10 mouse cellular contexts compared by ENCODE assay signal in the genomic region with DNA sequence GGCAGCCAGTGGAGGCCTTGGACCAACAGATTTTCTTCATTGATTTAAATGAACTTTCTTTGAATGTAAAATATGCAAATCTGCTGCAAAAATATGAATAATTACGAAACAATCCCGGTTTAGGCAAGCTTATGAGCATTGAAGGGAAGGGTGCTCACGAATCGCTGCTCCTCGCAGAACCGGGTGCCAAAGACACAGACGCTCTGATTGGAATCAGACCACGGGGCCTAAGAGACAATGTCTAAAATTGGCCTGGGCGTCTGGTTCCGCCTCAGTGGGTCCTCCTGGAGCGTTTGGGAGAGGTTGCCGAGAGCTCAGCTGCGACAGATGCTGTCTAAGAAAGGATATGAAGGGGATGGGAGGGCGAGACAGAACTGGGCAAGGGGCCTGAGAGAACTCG. TPM values are rescaled to one million over a fixed set of nuclear protein-coding genes. Genes with fewer than 3 reads are reported as not detected.
A peak's percentile ranks its signal among the peaks of the same experiment; 100 is the strongest.
DNase-seq lines count a peak whose midpoint lies in the region; ATAC-seq and TF ChIP-seq lines count a peak whose summit lies in the region.
"Had no signal": no experiment of that assay in that cellular context is flagged by ENCODE, and none has a peak within 500 bp of the region (broad histone marks: within the 10 kb centered on the region; RNA-seq: fewer than 3 reads in every experiment).

No protein-coding gene starts in this region.

- H3K27me3 ChIP-seq in forebrain, embryonic 14.5 days (replicated peaks; ENCODE audit: control insufficient read depth, insufficient read depth, low read length): no peaks in the 10 kb centered on the region
- no peaks in the 10 kb centered on the region for H3K27me3 ChIP-seq in forebrain, embryonic 11.5 days (ENCODE audit: control insufficient read depth, insufficient read depth, low read length)
- no peaks in the 10 kb centered on the region for H3K27me3 ChIP-seq in hindbrain, embryonic 14.5 days (ENCODE audit: control insufficient read depth, insufficient read depth, low read length)
- H3K27me3 ChIP-seq in limb, embryonic 10.5 days (ENCODE audit: low read depth, poor library complexity, severe bottlenecking): no peaks in the 10 kb centered on the region
- H3K27me3 ChIP-seq: kidney, embryonic 15.5 days; liver, embryonic 15.5 days had no signal

- H3K4me3 ChIP-seq in forebrain, embryonic 14.5 days (ENCODE audit: low read depth, low read length): no peak overlapping the region
- no peak overlapping the region for H3K4me3 ChIP-seq in forebrain, embryonic 11.5 days (ENCODE audit: low read depth, low read length)
- H3K4me3 ChIP-seq in cortical plate, adult 2 months (ENCODE audit: insufficient read depth, low read length): no peak overlapping the region
- H3K4me3 ChIP-seq in hindbrain, embryonic 14.5 days (replicated peaks; ENCODE audit: low read length): no peak overlapping the region
- H3K4me3 ChIP-seq in limb, embryonic 10.5 days: no peak overlapping the region
- H3K4me3 ChIP-seq: kidney, embryonic 15.5 days; liver, embryonic 15.5 days had no signal

- TF ChIP-seq POLR2A in cortical plate, adult 2 months (IDR thresholded peaks at IDR 0.05; ENCODE audit: extremely low read depth, insufficient read depth, low read length): no peak

- peak; percentile 32 for DNase-seq in forebrain, embryonic 14.5 days (ENCODE audit: low spot score)
- DNase-seq in forebrain, embryonic 11.5 days (ENCODE audit: low spot score): no peak
- no peak for DNase-seq in hindbrain, embryonic 14.5 days (ENCODE audit: low spot score)
- DNase-seq in left cerebral cortex, postnatal 4 days: peak; percentile 87
- no peak for DNase-seq in thymus, postnatal 36 days
- no peak for DNase-seq in limb, embryonic 10.5 days (ENCODE audit: low spot score)
- DNase-seq in thymus, postnatal 14 days: no peak

- H3K36me3 ChIP-seq in forebrain, embryonic 14.5 days (ENCODE audit: control insufficient read depth, insufficient read depth, low read length): no peaks in the 10 kb centered on the region
- H3K36me3 ChIP-seq in forebrain, embryonic 11.5 days (ENCODE audit: control insufficient read depth, insufficient read depth, low read length): no peaks in the 10 kb centered on the region
- no peaks in the 10 kb centered on the region for H3K36me3 ChIP-seq in hindbrain, embryonic 14.5 days (replicated peaks; ENCODE audit: control insufficient read depth, insufficient read depth)
- H3K36me3 ChIP-seq in limb, embryonic 10.5 days: no peaks in the 10 kb centered on the region
- H3K36me3 ChIP-seq: kidney, embryonic 15.5 days; liver, embryonic 15.5 days had no signal

- WGBS in forebrain, embryonic 14.5 days: 72% methylated on average over 15 of the region's 15 CpGs
- WGBS in forebrain, embryonic 11.5 days: 75% methylated on average over 15 of the region's 15 CpGs
- WGBS in hindbrain, embryonic 14.5 days: 51% methylated on average over 15 of the region's 15 CpGs
- WGBS in limb, embryonic 10.5 days: 89% methylated on average over 15 of the region's 15 CpGs

- H3K27ac ChIP-seq in forebrain, embryonic 14.5 days (ENCODE audit: low read depth, low read length): no peak overlapping the region
- no peak overlapping the region for H3K27ac ChIP-seq in forebrain, embryonic 11.5 days (ENCODE audit: low read depth, low read length)
- H3K27ac ChIP-seq in cortical plate, adult 2 months (ENCODE audit: insufficient read depth, low read length): peak overlapping the region; percentile 36
- peak overlapping the region; percentile 52 for H3K27ac ChIP-seq in hindbrain, embryonic 14.5 days
- no peak overlapping the region for H3K27ac ChIP-seq in limb, embryonic 10.5 days
- H3K27ac ChIP-seq: kidney, embryonic 15.5 days; liver, embryonic 15.5 days had no signal

- H3K4me1 ChIP-seq in forebrain, embryonic 14.5 days (ENCODE audit: control insufficient read depth, insufficient read depth, low read length): no peaks in the 10 kb centered on the region
- H3K4me1 ChIP-seq in forebrain, embryonic 11.5 days (replicated peaks; ENCODE audit: control insufficient read depth, insufficient read depth, low read length): no peaks in the 10 kb centered on the region
- H3K4me1 ChIP-seq in cortical plate, adult 2 months (ENCODE audit: control insufficient read depth, insufficient read depth, low read length): peaks cover 12% of the 10 kb centered on the region
- H3K4me1 ChIP-seq in hindbrain, embryonic 14.5 days (replicated peaks; ENCODE audit: control insufficient read depth, insufficient read depth, low read length): 0 out of 2 replicates have a peak, but pooled peaks cover 3% of the 10 kb centered on the region
- no peaks in the 10 kb centered on the region for H3K4me1 ChIP-seq in limb, embryonic 10.5 days
- H3K4me1 ChIP-seq: liver, embryonic 15.5 days had no signal

- intact Hi-C loops in left cerebral cortex, postnatal 4 days (cut with DNase I): no loop called here

- H3K9me3 ChIP-seq in forebrain, embryonic 14.5 days (replicated peaks; ENCODE audit: control insufficient read depth, low read length): no peaks in the 10 kb centered on the region
- H3K9me3 ChIP-seq in forebrain, embryonic 11.5 days (ENCODE audit: control insufficient read depth, low read length): no peaks in the 10 kb centered on the region
- no peaks in the 10 kb centered on the region for H3K9me3 ChIP-seq in hindbrain, embryonic 14.5 days (ENCODE audit: control insufficient read depth, low read length)
- no peaks in the 10 kb centered on the region for H3K9me3 ChIP-seq in limb, embryonic 10.5 days (replicated peaks)
- H3K9me3 ChIP-seq: kidney, embryonic 15.5 days; liver, embryonic 15.5 days had no signal

- TF ChIP-seq CTCF in cortical plate, adult 2 months (IDR thresholded peaks at IDR 0.05; ENCODE audit: extremely low read depth, insufficient read depth, low read length): no peak

- no peak overlapping the region for H3K4me2 ChIP-seq in forebrain, embryonic 14.5 days (ENCODE audit: low read length)
- H3K4me2 ChIP-seq in forebrain, embryonic 11.5 days (ENCODE audit: low read depth, low read length, severe bottlenecking): no peak overlapping the region
- no peak overlapping the region for H3K4me2 ChIP-seq in hindbrain, embryonic 14.5 days (replicated peaks)
- H3K4me2 ChIP-seq: kidney, embryonic 15.5 days; liver, embryonic 15.5 days had no signal

- ATAC-seq in forebrain, embryonic 14.5 days: no peak
- no peak for ATAC-seq in forebrain, embryonic 11.5 days (replicated peaks; ENCODE audit: low FRiP score)
- no peak for ATAC-seq in hindbrain, embryonic 14.5 days (ENCODE audit: low FRiP score)

- H3K9ac ChIP-seq in forebrain, embryonic 14.5 days (ENCODE audit: low read length): no peak overlapping the region
- no peak overlapping the region for H3K9ac ChIP-seq in forebrain, embryonic 11.5 days (ENCODE audit: low read length)
- no peak overlapping the region for H3K9ac ChIP-seq in hindbrain, embryonic 14.5 days
- H3K9ac ChIP-seq: kidney, embryonic 15.5 days; liver, embryonic 15.5 days had no signal

RNA-seq across cellular contexts. Expression of gene Adgrd1, which starts 42.0 kb away (rescaled TPM):
- 0.12 and 0.15 TPM in 2 replicates for polyA plus RNA-seq in forebrain, embryonic 14.5 days (2014; fragmentation: Nextera tagmentation; extraction: Ambion mirVana)
- not detected in 2 replicates for polyA plus RNA-seq in forebrain, embryonic 11.5 days (2014; fragmentation: Nextera tagmentation; extraction: Ambion mirVana)
- 3.1 and 3.5 TPM in 2 replicates for polyA plus RNA-seq in cortical plate, adult 2 months (2012; rRNA removed)
- polyA plus RNA-seq in hindbrain, embryonic 14.5 days (2014; fragmentation: Nextera tagmentation; extraction: Ambion mirVana): 0.12 and 0.18 TPM in 2 replicates
- under 1 TPM; 0.28 to 0.38 TPM for total RNA-seq in left cerebral cortex, postnatal 4 days (2021)
- 0.06 TPM in 1 of 2 replicates, not detected in the other for polyA plus RNA-seq in limb, embryonic 10.5 days (2016; fragmentation: Nextera tagmentation; extraction: Ambion mirVana)

Comparison
In these comparisons a context has a peak if more than half of its experiments do, and no peak if none do; other contexts are left out.
1. DNase-seq: peak in forebrain, embryonic 14.5 days (single experiment) and left cerebral cortex, postnatal 4 days (single experiment); none in forebrain, embryonic 11.5 days (single experiment), hindbrain, embryonic 14.5 days (single experiment), thymus, postnatal 36 days (0 of 2), limb, embryonic 10.5 days (single experiment) and thymus, postnatal 14 days (single experiment).
2. H3K27ac ChIP-seq: peak in cortical plate, adult 2 months (single experiment) and hindbrain, embryonic 14.5 days (single experiment); none in forebrain, embryonic 14.5 days (single experiment), forebrain, embryonic 11.5 days (single experiment) and limb, embryonic 10.5 days (single experiment).